Mouse (Mus musculus) cerebellum, adult 2 months (tissue): ENCODE data around the gene Il6st. TPM values are rescaled to one million over a fixed set of nuclear protein-coding genes. Genes with fewer than 3 reads are reported as not detected.

Experiments used
- DNase-seq, 2 experiments: peaks; one replicate each; pipeline ENCODE4 v3.0.0; 2021
- H3K27ac ChIP-seq: fragments of 200-500 bp; 2 replicates; pipeline ENCODE4 v1.5.1; 2012; ENCODE audit warnings: low read length, control low read depth, inconsistent platforms; ENCODE audit not compliant: insufficient read depth
- H3K27me3 ChIP-seq: fragments of 200-500 bp; 2 replicates; pipeline ENCODE4 v1.6.1; 2012; ENCODE audit warnings: inconsistent platforms, mild to moderate bottlenecking, low read length, moderate library complexity; ENCODE audit not compliant: control insufficient read depth, insufficient read depth
- H3K4me1 ChIP-seq: fragments of 200-500 bp; 2 replicates; pipeline ENCODE4 v1.6.1; 2011; ENCODE audit warnings: low read length; ENCODE audit not compliant: control insufficient read depth, insufficient read depth
- H3K4me3 ChIP-seq: fragments of 200-500 bp; replicated peaks from 2 replicates; pipeline ENCODE3; 2011; ENCODE audit warnings: mild to moderate bottlenecking, low read depth, low read length, control low read depth; ENCODE audit not compliant: insufficient read depth
- CTCF ChIP-seq: fragments of 200-500 bp; IDR thresholded peaks from 2 replicates; pipeline ENCODE4 v1.5.1; 2011; ENCODE audit warnings: low read depth, mild to moderate bottlenecking, control low read depth, low read length, moderate library complexity, borderline replicate concordance; ENCODE audit not compliant: insufficient read depth
- POLR2A ChIP-seq: fragments of 200-500 bp; IDR thresholded peaks from 2 replicates; pipeline ENCODE4 v1.6.1; 2011; ENCODE audit warnings: low read length, control low read depth, borderline replicate concordance; ENCODE audit not compliant: insufficient read depth
- WGBS: fragments of 180-500 bp; shearing (Covaris S2); methylation state at CpG from one replicate; pipeline ENCODE4 v1.1.7; 2018; 5-methylcytosine and 5-hydroxymethylcytosine counted together
- polyA plus RNA-seq: library from polyadenylated mRNA; depleted of rRNA; stranded (reverse); fragments of >200 nt; gene quantifications from 2 replicates; pipeline ENCODE4 v1.2.3, GENCODE M21; 2012; rRNA removed

The Il6st gene
- polyA plus RNA-seq, 1 experiment = 32.8 TPM

- 54% methylated on average over 3 of the region's 3 CpGs for WGBS
- Histone ChIP-seq H3K4me1 (no peaks in the 10 kb centered on the region), H3K4me3 (no peak overlapping the region), H3K27me3 (no peaks in the 10 kb centered on the region), H3K27ac (no peak overlapping the region)
- TF ChIP-seq CTCF (no peak), POLR2A (no peak)
- no peak for DNase-seq
Measured at GRCm38 (mm10) chr13:112540616-112541015, 76.7 kb downstream of the Il6st start.

- WGBS = 85% methylated on average over 10 of the region's 10 CpGs
- Histone ChIP-seq H3K27me3 (no peaks in the 10 kb centered on the region), H3K27ac (no peak overlapping the region), H3K4me3 (no peak overlapping the region), H3K4me1 (no peaks in the 10 kb centered on the region)
- TF ChIP-seq POLR2A (no peak), CTCF (no peak)
- DNase-seq = no peak
Measured at GRCm38 (mm10) chr13:112541223-112541975, 77.5 kb downstream of the Il6st start.

GRCm38 (mm10) chr13:112551641-112552548 lies 88.0 kb downstream of the Il6st start:
- WGBS = 88% methylated on average over 7 of the region's 7 CpGs
- no peak for DNase-seq
- TF ChIP-seq POLR2A (no peak), CTCF (no peak)
- no peaks in the 10 kb centered on the region for H3K4me1 ChIP-seq
- H3K27ac ChIP-seq = no peak overlapping the region
- no peak overlapping the region for H3K4me3 ChIP-seq
- no peaks in the 10 kb centered on the region for H3K27me3 ChIP-seq

GRCm38 (mm10) chr13:112553304-112553703 lies 89.4 kb downstream of the Il6st start:
- 89% methylated on average over 5 of the region's 5 CpGs for WGBS
- TF ChIP-seq POLR2A (no peak), CTCF (no peak)
- no peaks in the 10 kb centered on the region for H3K27me3 ChIP-seq
- no peaks in the 10 kb centered on the region for H3K4me1 ChIP-seq
- H3K27ac ChIP-seq = no peak overlapping the region
- no peak for DNase-seq
- no peak overlapping the region for H3K4me3 ChIP-seq

GRCm38 (mm10) chr13:112556501-112556900 lies 92.6 kb downstream of the Il6st start:
- 46% methylated on average over 2 of the region's 2 CpGs for WGBS
- no peak for TF ChIP-seq CTCF
- no peak for DNase-seq
- Histone ChIP-seq H3K27ac (no peak overlapping the region), H3K4me1 (no peaks in the 10 kb centered on the region), H3K4me3 (no peak overlapping the region), H3K27me3 (no peaks in the 10 kb centered on the region)

Other genes starting within 250 kb of the Il6st start
- 12.5 and 15.2 TPM in 2 replicates for gene Ankrd55, start 175.6 kb upstream of the Il6st start, polyA plus RNA-seq
- gene Il31ra, start 130.3 kb downstream of the Il6st start, polyA plus RNA-seq = 0.11 and 0.24 TPM in 2 replicates
- 0.74 and 1.1 TPM in 2 replicates for gene Ddx4, start 188.4 kb downstream of the Il6st start, polyA plus RNA-seq
- gene Slc38a9, start 196.7 kb downstream of the Il6st start, polyA plus RNA-seq = 23.7 and 25.9 TPM in 2 replicates